Mouse (Mus musculus) limb, embryonic 15.5 days (tissue): Measurements from ENCODE around the gene Fa2h. TPM values are rescaled to one million over a fixed set of nuclear protein-coding genes. Genes with fewer than 3 reads are reported as not detected.
"Not testable (repeated sequence)": the region's sequence is repeated elsewhere in the genome, so short reads cannot be mapped to it uniquely, and the experiment has no call there.

Experiments used
- ATAC-seq: fragments of 200-750 bp; cut with Nextera tagmentation; 2 replicates; pipeline ENCODE4 v1.8.0; 2017; ENCODE audit warnings: low read depth, moderate TSS enrichment; ENCODE audit not compliant: insufficient number of reproducible peaks, low FRiP score, low TSS enrichment
- H3K27ac ChIP-seq: fragments of 300-500 bp; sonication (generic); 2 replicates; pipeline ENCODE4 v1.5.1; 2015; ENCODE audit warnings: moderate library complexity, mild to moderate bottlenecking, inconsistent platforms
- H3K27me3 ChIP-seq: fragments of 300-500 bp; sonication (generic); 2 replicates; pipeline ENCODE4 v1.6.1; 2015; ENCODE audit warnings: inconsistent platforms
- H3K36me3 ChIP-seq: fragments of 300-500 bp; sonication (generic); 2 replicates; pipeline ENCODE4 v1.6.1; 2015; ENCODE audit warnings: inconsistent platforms
- H3K4me1 ChIP-seq: fragments of 300-500 bp; sonication (generic); 2 replicates; pipeline ENCODE4 v1.6.1; 2015; ENCODE audit warnings: inconsistent platforms
- H3K4me2 ChIP-seq: fragments of 300-500 bp; sonication (generic); 2 replicates; pipeline ENCODE4 v1.6.1; 2015; ENCODE audit warnings: mild to moderate bottlenecking, inconsistent platforms
- H3K4me3 ChIP-seq: fragments of 300-500 bp; sonication (generic); 2 replicates; pipeline ENCODE4 v1.5.1; 2015; ENCODE audit warnings: mild to moderate bottlenecking, inconsistent platforms
- H3K9ac ChIP-seq: fragments of 300-500 bp; sonication (generic); 2 replicates; pipeline ENCODE4 v1.6.1; 2015; ENCODE audit warnings: inconsistent platforms
- H3K9me3 ChIP-seq: fragments of 300-500 bp; sonication (generic); 2 replicates; pipeline ENCODE4 v1.6.1; 2016; ENCODE audit warnings: inconsistent platforms
- WGBS: fragments of 180-500 bp; shearing (Covaris S2); methylation state at CpG from one replicate; pipeline ENCODE4 v1.1.7; 2015; 5-methylcytosine and 5-hydroxymethylcytosine counted together
- polyA plus RNA-seq: library from polyadenylated mRNA; unstranded; fragments of >200 nt; fragmentation: Nextera tagmentation; extraction: Ambion mirVana; gene quantifications from 2 replicates; pipeline ENCODE4 v1.2.1, GENCODE M21; 2015

Fa2h gene
- polyA plus RNA-seq, 1 experiment from 2014 or later = 0.12 TPM

DNA sequence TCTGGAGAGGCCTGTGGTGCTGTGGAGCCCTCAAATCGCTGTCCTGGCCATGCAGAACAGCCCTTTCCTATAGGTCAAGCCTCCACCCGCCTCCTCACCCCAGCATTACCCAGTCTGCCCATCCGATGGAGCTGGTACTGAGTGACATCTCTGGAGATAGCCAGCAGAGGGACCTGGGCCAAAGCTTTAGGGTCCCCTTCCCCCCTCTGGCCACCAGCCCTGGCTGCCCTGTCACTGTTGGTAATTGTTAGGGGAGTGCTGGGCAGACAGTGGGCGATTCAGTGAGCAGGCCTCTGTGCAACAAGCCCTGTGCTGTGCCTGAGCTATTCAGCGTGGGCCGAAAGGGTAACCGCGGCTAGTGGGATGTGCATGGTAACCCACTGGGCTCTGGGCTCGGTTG is 40.1 kb downstream of the Fa2h start:
- WGBS = 88% methylated on average over 9 of the region's 9 CpGs
- no peak overlapping the region for H3K4me3 ChIP-seq

DNA sequence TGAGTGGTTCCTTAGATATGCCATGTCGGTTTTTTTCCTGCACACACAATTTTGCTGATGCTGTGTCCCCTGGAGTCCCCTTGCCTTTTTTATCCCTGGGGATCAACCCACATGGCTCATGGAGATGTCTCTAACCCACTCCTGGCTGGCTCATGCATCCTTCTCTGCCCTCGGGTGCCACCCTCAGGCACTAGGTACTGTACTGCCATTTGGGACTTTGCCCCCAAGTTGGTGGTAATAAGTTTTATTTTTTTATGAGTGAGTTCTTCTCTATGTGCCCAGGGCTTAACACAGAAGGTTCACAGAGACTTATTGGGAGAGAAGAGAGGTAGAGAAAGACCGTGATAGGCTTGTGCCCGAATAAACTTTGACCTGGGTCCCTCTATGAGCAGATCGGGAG is 41.3 kb downstream of the Fa2h start:
- H3K27me3 ChIP-seq = no peaks in the 10 kb centered on the region
- no peak overlapping the region for H3K9ac ChIP-seq
- 88% methylated on average over 5 of the region's 5 CpGs for WGBS
- H3K36me3 ChIP-seq = no peaks in the 10 kb centered on the region
- no peak overlapping the region for H3K27ac ChIP-seq
- no peaks in the 10 kb centered on the region for H3K9me3 ChIP-seq
- ATAC-seq = no peak
- H3K4me2 ChIP-seq = no peak overlapping the region
- no peak overlapping the region for H3K4me3 ChIP-seq
- no peaks in the 10 kb centered on the region for H3K4me1 ChIP-seq

More for the DNA sequence above, 40.1 kb downstream of the Fa2h start:
- H3K9me3 ChIP-seq = no peaks in the 10 kb centered on the region
- H3K4me1 ChIP-seq = no peaks in the 10 kb centered on the region
- no peaks in the 10 kb centered on the region for H3K36me3 ChIP-seq
- no peak overlapping the region for H3K9ac ChIP-seq
- H3K4me2 ChIP-seq = no peak overlapping the region
- no peak overlapping the region for H3K27ac ChIP-seq
- no peaks in the 10 kb centered on the region for H3K27me3 ChIP-seq
- ATAC-seq = no peak

DNA sequence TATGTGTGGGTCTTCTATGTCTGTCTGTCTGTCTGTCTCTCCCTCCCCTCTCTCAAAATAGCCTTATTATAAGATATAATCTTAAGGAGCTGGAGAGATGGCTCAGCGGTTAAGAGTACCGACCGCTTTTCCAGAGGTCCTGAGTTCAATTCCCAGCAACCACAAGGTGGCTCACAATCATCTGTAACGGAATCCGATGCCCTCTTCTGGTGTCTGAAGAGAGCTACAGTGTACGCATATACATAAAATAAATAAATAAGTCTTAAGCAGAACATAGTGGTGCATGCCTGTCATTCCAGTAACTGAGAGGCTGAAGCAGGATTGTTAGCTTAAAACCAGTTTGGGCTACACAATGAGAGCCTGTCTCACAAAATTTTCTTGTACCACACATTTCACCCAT is 43.0 kb downstream of the Fa2h start:
- no peaks in the 10 kb centered on the region for H3K27me3 ChIP-seq
- no peaks in the 10 kb centered on the region for H3K9me3 ChIP-seq
- no peak overlapping the region for H3K4me3 ChIP-seq
- no peak overlapping the region for H3K27ac ChIP-seq
- ATAC-seq = no peak
- no peak overlapping the region for H3K9ac ChIP-seq
- no peaks in the 10 kb centered on the region for H3K36me3 ChIP-seq
- no peaks in the 10 kb centered on the region for H3K4me1 ChIP-seq
- 83% methylated on average over 6 of the region's 6 CpGs for WGBS
- H3K4me2 ChIP-seq = no peak overlapping the region

DNA sequence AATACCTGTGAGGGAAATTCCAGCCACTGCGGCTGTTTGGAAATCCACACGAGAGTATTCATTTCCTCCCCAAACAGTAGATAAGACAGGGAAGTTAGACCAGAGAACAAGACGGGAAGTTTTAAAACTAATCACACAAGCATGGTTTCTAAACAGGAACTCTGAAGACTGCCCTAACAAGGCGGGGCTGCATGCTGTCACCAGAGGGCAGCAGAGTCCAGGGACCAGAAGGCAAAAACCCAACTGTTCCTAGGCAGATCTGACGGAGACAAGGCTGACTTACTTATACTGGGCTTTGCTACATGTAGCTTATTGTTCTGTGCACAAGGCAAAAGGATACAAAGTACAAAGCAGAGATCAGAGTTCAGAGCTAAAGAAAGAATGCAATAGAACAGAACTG is 50.4 kb downstream of the Fa2h start:
- H3K27ac ChIP-seq = no peak overlapping the region

DNA sequence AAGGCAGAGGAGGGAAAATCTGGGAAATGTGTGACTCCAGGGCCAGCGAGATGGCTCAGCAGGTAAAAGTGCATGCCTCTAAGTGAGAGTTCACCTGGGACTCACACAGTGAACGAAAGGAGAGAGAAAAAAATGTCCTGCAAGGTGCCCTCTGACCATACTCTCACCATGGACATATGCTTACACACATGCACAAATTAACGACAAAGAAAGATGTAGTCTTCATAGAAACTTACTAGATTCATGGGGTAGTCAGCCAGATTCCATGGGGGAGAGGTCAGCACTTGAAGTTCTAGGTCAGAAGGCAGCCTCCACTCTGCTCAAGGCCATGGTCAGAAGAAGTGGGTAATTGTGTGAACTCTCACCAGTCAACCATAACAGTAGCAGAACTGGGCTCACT is 53.4 kb downstream of the Fa2h start:
- no peak for ATAC-seq
- Histone ChIP-seq H3K27ac (no peak overlapping the region), H3K27me3 (peaks cover 36% of the 10 kb centered on the region)

More for the DNA sequence above, 50.4 kb downstream of the Fa2h start:
- Histone ChIP-seq H3K4me2 (no peak overlapping the region), H3K36me3 (no peaks in the 10 kb centered on the region), H3K9ac (no peak overlapping the region), H3K4me1 (no peaks in the 10 kb centered on the region), H3K9me3 (no peaks in the 10 kb centered on the region), H3K4me3 (no peak overlapping the region), H3K27me3 (peaks cover 23% of the 10 kb centered on the region)
- ATAC-seq = no peak
- 12% methylated on average over 5 of the region's 5 CpGs for WGBS

DNA sequence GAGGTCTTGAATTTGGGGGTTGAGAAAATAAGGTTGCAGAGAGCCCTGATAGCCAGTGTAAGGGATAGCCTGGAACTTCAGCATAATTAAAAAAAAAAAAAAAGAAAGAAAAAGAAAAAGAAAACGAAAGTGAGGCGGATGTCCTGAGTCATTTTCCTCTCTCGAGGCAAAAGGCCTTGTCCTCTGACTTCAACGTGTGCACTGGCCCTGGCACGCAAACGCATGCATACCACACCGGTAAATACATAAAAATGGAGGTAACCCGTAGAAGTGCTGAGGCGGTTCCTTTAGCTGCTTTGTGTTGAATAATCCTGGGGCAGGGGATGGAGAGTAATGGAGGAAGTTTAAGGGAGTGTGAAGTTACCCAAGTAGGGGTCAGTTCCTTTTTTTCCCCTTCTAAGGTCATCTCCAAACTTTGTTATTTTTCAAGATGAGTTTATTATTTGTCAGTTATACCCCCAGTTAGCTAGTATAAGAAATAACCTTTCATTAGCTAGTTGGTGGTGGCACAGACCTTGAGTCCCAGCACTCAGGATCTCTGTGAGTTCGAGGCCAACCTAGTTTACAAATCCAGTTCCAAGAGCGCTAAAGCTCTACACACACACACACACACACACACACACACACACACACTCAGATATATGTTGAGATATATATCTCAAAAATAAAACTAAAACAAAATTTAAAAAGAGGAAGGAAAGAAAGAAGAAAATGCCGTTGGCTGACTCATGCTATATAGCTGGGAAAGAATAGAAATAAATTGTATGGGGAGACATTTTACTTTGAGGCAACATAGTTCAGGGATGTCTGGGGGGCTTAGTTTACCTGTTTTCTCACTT is 55.0 kb downstream of the Fa2h start:
- Histone ChIP-seq H3K27ac (no peak overlapping the region), H3K36me3 (no peaks in the 10 kb centered on the region), H3K9ac (no peak overlapping the region; the same call in 1 of the 2 replicates), H3K4me1 (0 out of 2 replicates have a peak, but pooled peaks cover 8% of the 10 kb centered on the region), H3K4me2 (peak overlapping the region; percentile 83), H3K4me3 (peak overlapping the region; percentile 44), H3K27me3 (peaks cover 36% of the 10 kb centered on the region), H3K9me3 (no peaks in the 10 kb centered on the region)
- 44% methylated on average over 12 of the region's 12 CpGs for WGBS
- no peak for ATAC-seq

More for the DNA sequence above, 53.4 kb downstream of the Fa2h start:
- WGBS = 73% methylated on average over 3 of the region's 3 CpGs
- no peak overlapping the region for H3K4me2 ChIP-seq
- H3K36me3 ChIP-seq = no peaks in the 10 kb centered on the region
- H3K9me3 ChIP-seq = no peaks in the 10 kb centered on the region
- H3K4me3 ChIP-seq = no peak overlapping the region
- no peak overlapping the region for H3K9ac ChIP-seq
- H3K4me1 ChIP-seq = 0 out of 2 replicates have a peak, but pooled peaks cover 8% of the 10 kb centered on the region

DNA sequence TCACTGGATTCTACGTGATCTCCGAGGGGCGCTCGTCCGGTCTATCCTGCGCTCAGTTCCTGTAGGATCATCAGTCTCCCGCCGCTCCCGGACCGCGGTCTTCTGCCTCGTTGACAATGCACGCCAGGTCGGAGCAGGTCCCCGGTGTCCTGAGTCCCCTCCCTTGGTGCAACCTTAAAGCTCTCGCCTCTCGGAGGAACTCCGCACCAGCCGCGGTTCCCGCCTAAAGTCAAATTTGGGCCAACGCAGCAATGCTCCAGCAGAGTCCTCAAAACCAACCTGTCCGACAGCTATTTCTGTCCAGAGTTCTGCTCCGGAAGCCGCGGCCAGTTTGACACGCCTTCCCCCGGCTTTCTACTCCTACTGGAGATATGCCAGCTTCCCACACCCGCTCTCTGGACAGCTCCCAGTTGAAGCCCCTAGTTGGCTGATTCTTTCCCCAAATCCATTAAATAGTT is 55.7 kb downstream of the Fa2h start, which contains the start of gene Mlkl:
TSS of gene Mlkl (minus strand) at position 288 of the 458 bp plus-strand sequence.
- no peaks in the 10 kb centered on the region for H3K9me3 ChIP-seq
- H3K9ac ChIP-seq = no peak within 1 kb of the TSS; the same call in 1 of the 2 replicates
- peaks cover 36% of the 10 kb centered on the region for H3K27me3 ChIP-seq
- no peak within 1 kb of the TSS for H3K27ac ChIP-seq
- H3K4me1 ChIP-seq = 0 out of 2 replicates have a peak, but pooled peaks cover 8% of the 10 kb centered on the region
- H3K4me2 ChIP-seq = peak within 1 kb of the TSS; percentile 83
- WGBS = under 1% methylated on average over 29 of the region's 29 CpGs
- peak within 1 kb of the TSS; percentile 44 for H3K4me3 ChIP-seq
- no peaks in the 10 kb centered on the region for H3K36me3 ChIP-seq
- ATAC-seq = no peak

DNA sequence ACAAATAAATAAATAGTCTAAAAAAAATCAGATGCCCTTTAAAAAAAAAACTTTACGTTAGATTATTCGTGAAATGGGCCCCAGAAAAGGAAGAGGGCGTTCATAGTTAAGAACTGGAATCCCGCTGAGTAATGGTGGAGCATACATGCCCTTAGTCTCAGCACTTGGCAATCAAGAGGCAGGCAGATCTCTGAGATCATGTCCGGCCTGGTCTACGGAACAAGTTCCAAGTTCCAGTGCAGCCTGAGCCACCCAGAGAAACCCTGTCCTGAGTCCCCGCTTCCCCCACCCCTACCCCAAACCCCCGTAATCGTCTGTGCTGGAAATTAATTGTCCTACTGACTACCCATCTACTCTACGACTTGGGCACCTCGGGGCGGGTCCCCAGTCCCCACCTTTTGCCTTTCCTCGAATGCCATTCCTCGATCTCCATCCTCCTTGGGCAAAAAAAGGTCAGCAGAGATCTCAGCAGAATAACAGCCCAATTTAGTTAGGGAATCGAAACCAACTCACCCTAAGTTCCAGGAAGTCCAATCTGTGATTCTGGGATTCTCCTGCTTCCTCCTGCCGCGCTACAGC is 56.2 kb downstream of the Fa2h start:
- Histone ChIP-seq H3K4me1 (0 out of 2 replicates have a peak, but pooled peaks cover 8% of the 10 kb centered on the region), H3K9me3 (no peaks in the 10 kb centered on the region), H3K36me3 (no peaks in the 10 kb centered on the region), H3K9ac (no peak overlapping the region), H3K4me3 (peak overlapping the region; percentile 44), H3K4me2 (peak overlapping the region; percentile 83), H3K27ac (no peak overlapping the region), H3K27me3 (peaks cover 36% of the 10 kb centered on the region)
- no peak for ATAC-seq
- 23% methylated on average over 17 of the region's 17 CpGs for WGBS

DNA sequence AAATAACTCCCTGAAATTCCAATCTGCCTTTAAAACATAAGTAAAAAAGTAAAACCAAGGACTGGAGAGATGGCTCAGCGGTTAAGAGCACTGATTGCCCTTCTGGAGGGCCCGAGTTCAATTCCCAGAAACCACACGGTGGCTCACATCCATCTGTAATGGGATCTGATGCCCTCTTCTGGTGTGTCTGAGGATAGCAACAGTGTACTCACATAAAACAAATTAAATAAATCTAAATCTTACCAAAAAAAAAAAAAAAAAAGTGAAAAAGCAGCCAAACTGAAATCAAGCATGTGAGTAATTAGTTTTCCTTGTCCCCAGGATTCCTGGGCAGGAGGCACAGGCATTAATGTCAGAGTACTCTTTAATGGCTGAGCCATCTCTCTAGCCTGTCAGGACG is 56.9 kb downstream of the Fa2h start:
- no peak overlapping the region for H3K4me2 ChIP-seq
- H3K4me3 ChIP-seq = no peak overlapping the region
- no peak for ATAC-seq
- 0 out of 2 replicates have a peak, but pooled peaks cover 8% of the 10 kb centered on the region for H3K4me1 ChIP-seq
- H3K9me3 ChIP-seq = no peaks in the 10 kb centered on the region
- peaks cover 36% of the 10 kb centered on the region for H3K27me3 ChIP-seq
- H3K27ac ChIP-seq = no peak overlapping the region
- H3K36me3 ChIP-seq = no peaks in the 10 kb centered on the region
- no peak overlapping the region for H3K9ac ChIP-seq
- 79% methylated on average over 4 of the region's 4 CpGs for WGBS

DNA sequence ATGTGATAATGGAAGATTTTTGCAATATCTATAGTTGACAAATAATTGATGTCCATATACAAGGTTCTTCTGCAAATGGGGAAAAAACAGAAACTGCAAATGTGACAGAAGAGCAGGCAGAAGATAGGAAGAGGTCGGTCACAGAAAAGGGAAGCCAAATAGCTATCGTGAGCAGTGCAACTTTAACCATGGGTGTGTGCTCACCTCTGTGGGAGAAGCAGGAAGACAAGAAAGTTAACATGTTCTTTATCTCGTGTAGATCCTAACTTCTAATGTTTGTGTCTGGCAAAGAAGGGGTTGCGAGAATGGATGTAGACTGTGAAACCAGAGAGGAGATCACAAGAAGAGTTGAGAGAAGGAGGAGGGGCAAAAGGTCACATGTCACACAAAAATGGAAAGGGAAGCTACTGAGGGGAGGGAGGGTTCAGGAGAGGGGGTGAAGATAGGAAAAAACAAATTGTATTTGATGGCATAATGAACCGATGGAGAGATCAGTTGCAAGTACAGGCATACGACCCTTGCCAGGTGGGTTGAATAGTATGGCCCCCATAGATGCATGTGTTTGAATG is 68.3 kb downstream of the Fa2h start:
- Histone ChIP-seq H3K4me1 (no peaks in the 10 kb centered on the region), H3K27ac (no peak overlapping the region), H3K27me3 (no peaks in the 10 kb centered on the region), H3K9me3 (no peaks in the 10 kb centered on the region), H3K4me2 (no peak overlapping the region), H3K36me3 (no peaks in the 10 kb centered on the region), H3K9ac (no peak overlapping the region), H3K4me3 (no peak overlapping the region)
- ATAC-seq = no peak
- WGBS = 83% methylated on average over 6 of the region's 6 CpGs

DNA sequence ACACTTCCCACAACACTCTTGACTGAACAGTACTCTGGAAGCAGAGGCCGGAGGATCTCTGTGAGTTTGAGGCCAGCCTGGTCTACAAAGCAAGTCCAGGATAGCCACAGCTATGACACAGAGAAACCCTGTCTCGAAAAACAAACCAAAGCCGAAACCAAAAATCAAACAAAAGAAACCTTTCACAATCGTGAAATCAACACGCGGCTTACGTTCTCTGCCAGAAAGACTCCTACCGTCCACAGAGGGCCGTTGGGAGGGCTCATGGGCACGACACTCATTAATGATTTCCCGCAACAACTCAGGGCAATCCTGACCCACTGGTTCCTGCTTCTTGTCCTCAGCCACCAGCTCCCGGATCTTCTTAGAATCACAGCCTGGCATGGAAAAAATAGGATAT is 78.9 kb downstream of the Fa2h start:
- Histone ChIP-seq H3K36me3 (no peaks in the 10 kb centered on the region), H3K27ac (no peak overlapping the region), H3K4me2 (no peak overlapping the region), H3K4me1 (no peaks in the 10 kb centered on the region), H3K9ac (no peak overlapping the region), H3K27me3 (no peaks in the 10 kb centered on the region), H3K9me3 (no peaks in the 10 kb centered on the region), H3K4me3 (no peak overlapping the region)
- no peak for ATAC-seq
- 85% methylated on average over 12 of the region's 12 CpGs for WGBS

DNA sequence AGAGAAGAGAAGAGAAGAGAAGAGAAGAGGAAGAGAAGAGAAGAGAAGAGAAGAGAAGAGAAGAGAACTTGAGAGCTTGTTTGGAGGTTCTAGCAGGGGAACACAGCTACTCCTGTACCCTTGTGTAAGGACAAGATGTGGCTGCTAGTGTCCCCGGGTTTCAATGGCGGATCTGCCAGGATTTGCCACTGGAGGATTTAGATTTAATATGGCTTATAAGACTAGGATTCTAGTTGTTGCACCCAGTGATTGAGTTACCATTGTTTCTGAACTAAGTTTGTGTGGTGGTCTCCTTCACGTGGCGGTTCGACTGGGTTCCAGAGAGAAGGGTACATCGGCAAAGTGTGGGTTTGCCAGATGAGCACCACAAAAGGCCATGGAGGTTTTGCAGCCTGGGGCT is 79.7 kb downstream of the Fa2h start:
- H3K27me3 ChIP-seq, H3K4me3 ChIP-seq, H3K4me2 ChIP-seq, ATAC-seq, H3K4me1 ChIP-seq, H3K27ac ChIP-seq, H3K36me3 ChIP-seq, H3K9me3 ChIP-seq, H3K9ac ChIP-seq: not testable (repeated sequence)
- 93% methylated on average over 6 of the region's 6 CpGs for WGBS
